Mouse (Mus musculus) mouse trophoblast stem cell (cell line): ENCODE results near the gene Creb3.
"Not testable (repeated sequence)": the region's sequence is repeated elsewhere in the genome, so short reads cannot be mapped to it uniquely, and the experiment has no call there.

Source experiments
- in situ Hi-C, 2 experiments: fragments of 300-500 bp; cut with MseI, MboI; formaldehyde crosslinking; loops; 2 replicates in 1 of 2; 3 replicates in 1 of 2; pipeline ENCODE4 v1.15.1; 2025

The Creb3 gene

DNA sequence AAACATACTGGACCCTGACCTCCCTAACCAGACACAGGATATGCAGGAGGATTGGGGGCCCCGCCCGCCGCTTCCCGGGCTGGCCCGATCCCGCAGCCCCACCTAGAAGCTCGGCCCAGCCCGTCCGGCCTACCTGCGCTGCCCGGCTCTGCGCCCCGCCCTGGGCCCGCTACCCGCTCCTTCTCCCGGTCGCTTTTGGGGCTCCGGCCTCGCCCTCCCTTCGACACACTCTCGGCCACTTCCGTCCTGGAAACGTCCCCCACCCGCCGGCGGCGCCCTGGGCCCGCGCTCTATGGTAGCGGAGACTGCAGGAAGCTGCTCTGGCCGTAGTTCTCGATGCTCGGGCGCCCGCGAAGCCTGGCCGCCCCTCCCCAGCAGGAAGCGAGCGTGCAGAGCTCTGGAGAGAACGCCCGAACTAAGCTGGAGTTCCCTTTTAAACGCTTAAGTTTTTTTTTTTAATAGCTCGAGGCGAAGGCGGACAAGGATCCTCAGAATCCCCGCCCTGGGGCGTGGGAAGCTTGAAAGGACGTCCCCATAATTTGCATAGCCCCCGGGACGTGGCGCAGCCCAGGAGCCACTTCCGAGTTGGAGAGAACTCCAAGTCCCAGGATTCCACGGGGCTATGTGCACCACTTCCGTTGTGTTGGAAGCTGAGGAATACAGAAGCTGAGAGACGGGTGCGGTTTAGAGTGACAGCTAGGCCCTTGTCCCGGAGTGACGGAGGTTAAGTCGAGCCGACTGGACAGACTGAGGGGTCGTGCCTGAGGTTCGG is at the start of gene Creb3, which contains the start of gene Tln1:
Creb3 (plus strand) TSS at position 336 of the 772 bp plus-strand sequence.
Tln1 (minus strand) TSS at position 695 of the 772 bp plus-strand sequence.
- in situ Hi-C loops: no loop called here

DNA sequence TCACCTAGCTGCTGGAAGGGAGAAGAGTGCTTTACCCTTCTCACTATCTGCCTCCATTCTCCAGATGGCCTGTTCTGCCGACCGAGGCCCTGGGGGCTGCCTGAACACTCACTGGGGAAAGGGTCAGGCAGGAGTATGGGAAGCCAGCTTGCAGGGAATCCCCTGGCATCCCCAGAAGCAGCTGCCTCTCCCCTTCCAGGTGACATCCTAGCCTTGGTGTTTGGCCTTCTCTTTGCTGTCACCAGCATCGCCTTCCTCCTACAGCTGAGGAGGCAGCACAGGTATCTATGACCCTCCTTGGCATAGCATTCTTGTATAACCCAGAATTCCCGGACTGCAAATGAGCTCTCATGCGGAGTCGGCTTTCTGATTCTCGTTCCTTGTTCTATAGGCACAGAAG is 49.5 kb upstream of the Creb3 start:
- in situ Hi-C loops: no loop called here

DNA sequence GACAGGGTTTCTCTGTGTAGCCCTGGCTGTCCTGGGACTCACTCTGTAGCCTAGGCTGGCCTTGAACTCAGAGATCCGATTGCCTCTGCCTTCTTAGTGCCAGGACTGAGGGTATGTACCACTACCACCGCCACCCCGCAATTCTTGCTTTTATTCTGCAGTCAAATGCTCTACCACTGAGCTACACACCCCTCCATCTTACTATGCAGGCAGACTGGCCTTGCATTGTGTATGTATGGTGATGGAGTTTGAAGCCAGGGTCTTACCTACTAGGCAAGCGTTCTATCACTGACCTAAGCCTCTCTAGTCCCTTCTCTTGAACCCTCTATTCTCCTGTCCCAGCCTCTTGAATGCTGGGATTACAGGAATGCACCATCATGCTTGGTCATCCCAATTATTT is 48.8 kb upstream of the Creb3 start:
- in situ Hi-C loops: no loop called here

DNA sequence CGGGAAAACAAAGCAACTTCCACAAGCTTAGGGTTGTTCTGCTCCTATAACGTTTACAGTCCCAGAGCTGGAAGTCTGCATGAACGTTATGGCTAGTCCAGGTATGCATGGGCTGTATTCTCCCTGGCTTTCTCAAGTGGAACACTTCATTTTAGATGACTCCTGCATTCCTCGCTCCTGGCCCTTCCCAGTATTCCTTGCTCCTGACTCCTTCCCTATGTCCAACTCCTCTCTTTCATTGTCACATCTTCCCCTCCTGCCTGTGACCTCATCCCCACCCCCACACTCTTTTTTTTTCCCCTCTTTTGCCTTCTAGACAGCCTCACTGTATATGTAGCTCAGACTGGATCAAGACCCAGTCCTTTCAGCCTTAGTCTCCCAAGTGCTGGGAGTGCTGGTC is 48.3 kb upstream of the Creb3 start:
- in situ Hi-C loops: no loop called here

DNA sequence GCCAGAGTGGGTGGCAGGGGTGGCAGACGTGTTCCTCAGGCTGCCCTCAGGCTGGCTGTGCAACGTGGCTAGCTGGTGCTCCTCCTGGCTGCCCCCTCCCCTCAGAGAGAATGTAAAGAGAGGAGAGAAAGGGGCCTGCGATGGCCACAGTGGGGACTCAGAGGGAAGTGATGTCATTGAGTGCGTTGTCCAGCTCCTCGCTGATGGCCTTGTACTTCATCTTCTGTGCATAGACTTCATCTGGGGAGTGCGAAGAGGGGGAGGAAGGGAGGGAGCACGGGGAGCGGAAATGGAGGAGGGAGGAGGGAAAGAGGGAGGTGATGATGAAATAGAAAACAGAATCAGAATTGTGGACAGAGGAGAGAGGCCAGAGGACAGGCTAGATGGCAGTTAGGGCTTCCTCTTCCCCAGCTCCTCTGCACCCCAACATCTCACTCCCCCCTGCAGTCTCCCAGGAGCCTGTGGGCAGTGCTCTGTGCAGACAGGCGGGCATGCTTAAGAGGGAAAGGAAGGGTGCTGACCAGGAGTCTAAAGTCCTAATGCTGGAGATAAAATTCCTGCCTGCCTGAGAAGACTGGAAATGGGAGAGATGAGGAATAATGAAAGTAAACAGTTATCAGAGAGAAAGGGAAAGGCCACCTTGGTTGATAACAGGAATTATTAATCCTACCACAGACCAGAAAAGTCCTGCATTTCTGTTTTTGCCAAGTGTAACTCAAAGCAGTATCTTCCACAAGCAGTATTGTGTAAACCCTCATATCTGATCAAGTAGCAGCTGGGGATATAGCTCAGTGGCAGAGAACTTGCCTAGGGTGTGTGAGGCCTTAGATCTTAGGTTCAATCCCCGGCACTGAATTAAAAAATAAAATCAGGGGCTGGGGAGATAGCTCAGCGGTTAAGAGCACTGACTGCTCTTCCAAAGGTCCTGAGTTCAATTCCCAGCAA is 46.1 kb upstream of the Creb3 start:
- in situ Hi-C loops: no loop called here

DNA sequence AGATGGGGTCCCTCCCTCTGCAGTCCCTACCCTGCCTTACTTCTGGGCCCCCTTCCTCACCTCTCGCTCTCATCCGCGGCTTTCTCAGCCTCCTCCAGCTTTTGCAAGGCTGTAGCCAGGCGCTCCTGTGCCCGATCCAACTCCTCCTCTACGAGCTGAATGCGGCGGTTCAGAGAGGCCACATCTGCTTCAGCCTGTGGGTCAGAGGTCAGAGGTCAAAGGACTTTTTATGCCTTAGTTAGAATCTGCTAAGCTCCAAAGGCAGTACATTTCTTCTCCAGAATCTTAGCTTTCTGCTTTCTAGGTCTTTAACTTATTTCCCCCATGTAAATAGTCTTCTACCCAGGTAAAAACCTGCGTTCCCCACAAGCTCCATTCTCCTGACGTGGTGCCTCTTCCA is 42.6 kb upstream of the Creb3 start:
- in situ Hi-C loops: no loop called here

DNA sequence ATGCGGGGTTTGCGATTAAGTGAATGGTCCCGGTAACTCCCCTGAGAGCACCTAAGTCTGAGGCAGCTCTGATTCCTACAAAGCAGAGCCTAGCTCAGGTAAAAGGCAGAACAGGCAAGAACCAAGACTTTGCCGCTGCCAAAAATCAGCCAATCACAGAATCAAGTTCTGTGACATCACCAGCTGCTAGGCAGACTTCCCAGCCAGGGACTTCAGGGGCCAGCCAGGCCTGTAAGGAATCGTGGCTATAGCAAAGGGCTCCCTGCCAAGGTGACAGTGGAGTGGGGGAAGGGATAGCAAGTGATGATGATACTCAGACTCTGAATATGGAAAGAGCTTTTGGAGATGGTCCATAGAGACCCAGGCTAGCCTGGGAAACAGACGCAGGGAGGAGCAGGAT is 42.2 kb upstream of the Creb3 start:
- in situ Hi-C loops: no loop called here

DNA sequence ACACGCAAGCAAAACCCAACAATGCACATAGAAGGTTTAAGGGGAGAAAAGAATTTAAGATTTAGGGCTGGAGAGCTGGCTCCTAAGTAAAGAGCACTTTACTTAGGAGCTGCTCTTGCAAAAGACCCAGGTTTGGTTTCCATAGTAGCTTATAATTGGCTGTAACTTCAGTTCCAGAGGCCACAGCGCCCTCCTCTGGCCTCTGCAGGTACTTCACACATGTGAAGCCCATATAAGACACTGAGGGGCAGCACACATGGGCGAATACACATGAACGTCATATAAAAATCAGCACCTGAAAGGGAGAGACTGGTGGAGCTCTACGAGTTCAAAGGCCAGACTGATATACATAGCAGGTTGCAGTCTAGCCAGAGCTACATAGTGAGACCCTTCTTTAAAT is 34.3 kb upstream of the Creb3 start:
- in situ Hi-C loops: no loop called here

DNA sequence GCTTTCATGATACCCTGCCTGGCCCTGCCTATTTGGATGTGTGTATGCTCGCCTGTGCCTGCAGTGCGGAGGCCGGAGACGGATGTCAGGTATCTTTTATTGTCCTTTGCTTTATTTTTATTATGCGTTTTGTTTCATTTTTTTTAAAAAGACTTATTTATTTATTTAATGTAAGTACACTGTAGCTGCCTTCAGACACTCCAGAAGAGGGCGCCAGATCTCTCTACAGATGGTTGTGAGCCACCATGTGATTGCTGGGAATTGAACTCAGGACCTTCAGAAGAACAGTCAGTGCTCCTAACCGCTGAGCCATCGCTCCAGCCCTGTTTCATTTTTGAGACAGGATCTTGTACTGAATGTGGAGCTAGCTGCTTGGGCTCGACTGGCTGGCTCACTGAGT is 33.6 kb upstream of the Creb3 start:
- in situ Hi-C loops: no loop called here

DNA sequence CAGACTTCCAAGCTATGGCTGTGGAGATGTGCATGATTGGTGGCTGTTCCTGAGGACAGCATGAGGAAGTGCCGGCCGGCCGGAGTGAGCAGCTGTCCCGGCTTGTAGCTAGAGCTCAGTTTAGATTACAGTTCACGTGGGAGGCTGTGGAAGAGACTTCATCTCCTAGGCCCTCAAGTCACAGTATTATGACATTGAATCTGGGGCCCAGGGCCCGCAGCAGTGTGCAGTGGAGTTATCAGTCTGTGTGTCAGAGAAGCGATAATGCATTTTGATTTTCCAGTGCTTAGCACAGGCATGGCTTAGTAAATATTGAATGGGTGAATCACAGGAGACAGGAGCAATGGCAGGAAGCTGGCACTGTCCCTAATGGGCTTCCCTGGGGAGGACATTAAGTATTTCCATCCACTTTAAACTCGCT is 32.0 kb upstream of the Creb3 start:
- in situ Hi-C loops: no loop called here

DNA sequence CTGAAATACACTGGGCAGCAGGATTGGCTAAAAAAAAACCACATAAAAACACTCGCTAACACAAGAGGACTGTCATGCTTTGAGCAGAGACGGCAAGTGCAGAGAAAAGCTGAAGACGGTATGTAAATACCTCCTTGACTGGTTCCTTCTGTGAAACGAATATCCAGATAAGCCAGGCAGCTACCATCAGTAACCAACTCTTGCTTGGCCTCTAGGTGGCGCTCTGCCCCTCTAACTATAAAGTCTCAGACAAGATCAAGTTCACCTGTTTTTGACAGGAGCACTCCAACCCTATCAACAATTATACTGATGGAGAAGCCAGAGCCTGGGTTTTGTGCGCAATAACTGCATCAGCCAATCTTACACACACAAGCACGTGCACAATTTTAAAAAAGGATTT is 31.6 kb upstream of the Creb3 start:
- in situ Hi-C loops: no loop called here

DNA sequence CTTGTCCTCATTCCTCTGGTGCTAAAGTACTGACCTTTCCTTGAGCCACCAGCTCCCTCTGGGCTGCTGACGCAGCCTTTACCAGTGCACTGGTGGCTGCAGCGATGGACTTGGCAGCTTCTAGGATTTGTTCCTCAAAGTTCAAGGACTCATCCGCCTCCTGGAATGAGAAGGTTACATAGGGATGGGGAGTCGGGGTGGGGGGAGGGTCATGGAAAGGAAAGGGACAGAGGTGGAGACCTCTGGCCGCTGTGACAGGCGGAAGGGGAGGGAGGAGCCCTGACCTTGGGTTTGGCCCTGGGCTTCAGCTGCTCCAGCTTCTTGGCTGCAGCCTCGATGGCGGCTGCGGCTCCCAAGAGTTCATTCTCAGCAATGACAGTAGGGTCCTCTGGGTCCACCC is 28.9 kb upstream of the Creb3 start:
- in situ Hi-C loops: no loop called here

DNA sequence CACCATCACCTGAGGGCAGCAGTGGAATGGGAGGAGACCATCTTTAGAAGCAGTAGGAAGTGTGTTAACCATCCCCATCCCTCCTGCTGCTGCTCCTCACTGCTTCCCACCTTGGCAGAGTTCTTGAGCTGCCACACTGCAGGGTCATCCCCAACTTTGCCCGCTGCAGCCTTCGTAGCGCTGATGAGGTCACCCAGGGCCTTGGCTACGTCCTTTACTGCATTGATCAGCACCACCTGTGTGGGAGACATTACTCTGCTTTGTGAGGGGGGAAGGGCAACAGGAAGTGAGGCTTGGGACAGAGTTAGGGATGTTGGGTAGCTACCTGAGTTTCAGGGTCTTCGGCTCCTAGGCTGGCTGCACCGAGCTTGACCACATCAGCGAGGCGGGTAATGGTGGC is 26.5 kb upstream of the Creb3 start:
- in situ Hi-C loops: no loop called here

DNA sequence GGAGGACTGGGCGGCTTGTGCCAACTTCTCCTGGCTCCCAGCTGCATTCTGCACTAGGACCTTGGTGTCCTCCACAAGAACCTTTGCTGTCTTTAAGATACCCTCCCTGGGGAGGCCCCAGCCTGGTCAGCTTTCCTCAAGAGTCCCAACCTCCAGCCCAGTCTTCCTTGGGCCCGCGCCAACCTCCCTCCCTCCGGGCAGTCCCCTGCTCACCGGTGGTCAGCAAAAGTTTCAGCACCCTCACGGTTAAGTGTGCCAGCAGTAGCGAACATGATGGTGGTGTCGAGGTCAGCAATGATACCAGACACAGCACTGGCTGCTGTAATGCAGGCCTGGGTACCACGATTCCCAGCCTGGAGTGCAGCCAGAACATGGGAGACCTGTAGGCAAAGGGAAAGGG is 26.1 kb upstream of the Creb3 start:
- in situ Hi-C loops: no loop called here

DNA sequence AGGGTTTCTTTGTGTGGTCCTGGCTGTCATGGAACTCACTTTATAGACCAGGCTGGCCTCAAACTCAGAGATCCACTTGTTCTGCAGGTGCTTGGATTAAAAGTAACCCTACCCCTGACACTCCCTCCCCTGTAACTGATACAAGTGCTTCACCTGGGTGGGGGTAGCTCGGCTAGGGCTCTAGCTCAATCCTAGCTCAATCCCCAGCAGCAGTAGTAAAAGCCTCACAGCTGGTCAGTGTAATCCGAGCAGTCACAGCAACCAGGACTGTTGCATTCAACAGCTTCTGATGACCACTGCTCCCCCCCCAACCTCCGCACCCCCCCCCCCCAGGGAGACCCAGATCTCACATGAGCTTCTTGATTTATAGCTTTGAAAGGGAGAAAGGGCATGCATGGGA is 20.1 kb upstream of the Creb3 start:
- in situ Hi-C loops: no loop called here

DNA sequence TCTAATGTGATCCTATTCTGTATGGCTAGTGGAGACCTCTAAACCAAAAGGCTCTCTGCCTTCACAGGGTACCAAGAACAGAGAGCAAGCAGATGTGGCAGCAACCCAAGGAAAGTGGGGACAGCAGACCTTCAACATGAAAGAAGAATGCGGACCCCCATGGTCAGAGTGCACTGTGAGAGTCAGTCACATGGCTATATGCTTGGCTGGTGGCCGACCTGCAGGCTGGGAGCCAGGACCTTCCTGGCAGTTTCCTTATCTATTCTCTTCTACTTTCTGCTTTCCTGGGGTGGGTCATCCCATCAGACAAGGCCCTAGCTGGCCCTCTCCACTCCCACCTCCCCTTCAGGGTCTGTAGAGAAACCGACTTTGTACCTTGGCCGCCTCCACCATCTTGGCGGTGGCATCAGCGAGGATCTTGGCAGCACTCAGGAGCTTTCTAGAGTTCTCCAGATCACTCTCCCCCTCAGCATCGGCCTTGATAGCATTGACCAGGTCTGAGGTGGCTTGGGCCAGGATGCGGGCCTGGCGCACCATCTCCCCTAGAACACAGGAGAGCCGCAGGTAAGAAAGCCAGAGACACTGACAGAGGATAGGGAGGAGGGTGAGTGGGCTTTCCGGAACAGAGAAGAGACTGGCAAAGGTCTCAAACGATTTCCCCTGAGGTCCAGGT is 15.6 kb upstream of the Creb3 start:
- in situ Hi-C loops: no loop called here

DNA sequence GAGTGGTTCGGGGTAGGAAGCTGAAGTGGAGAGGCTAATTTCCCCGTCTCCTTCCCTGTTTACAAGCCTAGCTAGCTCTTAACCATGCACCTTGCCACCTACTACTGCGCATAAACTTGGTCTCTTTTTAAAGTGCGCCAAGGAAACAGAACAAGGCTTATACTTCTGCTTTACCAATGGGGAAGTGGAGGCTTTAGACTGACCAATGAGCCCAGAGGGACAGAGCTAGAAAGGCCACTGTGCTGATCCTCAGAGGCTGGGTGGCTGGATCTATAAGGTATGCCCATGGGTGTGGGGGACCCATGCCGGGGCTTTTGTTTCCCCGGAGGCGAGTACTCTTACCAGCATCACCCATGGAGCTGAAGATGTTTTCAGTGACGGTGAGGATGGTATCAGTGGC is 15.0 kb upstream of the Creb3 start:
- in situ Hi-C loops: no loop called here

DNA sequence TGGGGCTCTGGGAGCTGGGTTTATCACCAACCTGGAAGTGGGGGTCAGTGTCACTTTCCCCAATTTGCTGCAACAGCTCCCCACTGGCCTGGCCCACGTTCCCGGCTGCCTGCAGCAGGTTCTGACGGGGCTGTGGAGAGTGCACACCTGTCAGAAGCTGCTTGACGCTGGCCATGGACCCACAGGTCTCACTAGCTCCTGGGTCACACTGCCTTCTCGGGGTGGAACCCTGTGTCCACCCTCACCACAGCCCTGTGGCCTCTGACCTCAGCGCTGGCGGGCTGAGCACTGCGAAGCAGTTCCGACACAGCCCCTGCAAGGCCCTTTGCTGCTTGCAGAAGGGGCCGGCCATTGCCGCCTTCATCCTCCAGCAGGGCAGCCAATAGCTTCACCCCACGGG is 13.1 kb upstream of the Creb3 start:
- in situ Hi-C loops: no loop called here

DNA sequence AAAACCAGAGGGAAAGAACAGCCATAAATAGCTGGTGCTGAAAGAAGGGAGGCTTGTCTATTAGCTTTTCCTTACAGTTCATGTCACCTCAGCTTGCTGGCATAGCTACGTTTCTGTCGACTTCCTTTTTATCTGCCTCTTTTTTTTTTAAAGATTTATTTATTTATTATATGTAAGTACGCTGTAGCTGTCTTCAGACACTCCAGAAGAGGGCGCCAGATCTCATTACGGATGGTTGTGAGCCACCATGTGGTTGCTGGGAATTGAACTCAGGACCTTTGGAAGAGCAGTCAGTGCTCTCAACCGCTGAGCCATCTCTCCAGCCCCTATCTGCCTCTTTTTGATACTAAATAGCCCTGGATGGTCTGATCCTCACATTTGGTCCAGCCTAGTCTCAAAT is 10.3 kb upstream of the Creb3 start:
- in situ Hi-C loops: not testable (repeated sequence)

DNA sequence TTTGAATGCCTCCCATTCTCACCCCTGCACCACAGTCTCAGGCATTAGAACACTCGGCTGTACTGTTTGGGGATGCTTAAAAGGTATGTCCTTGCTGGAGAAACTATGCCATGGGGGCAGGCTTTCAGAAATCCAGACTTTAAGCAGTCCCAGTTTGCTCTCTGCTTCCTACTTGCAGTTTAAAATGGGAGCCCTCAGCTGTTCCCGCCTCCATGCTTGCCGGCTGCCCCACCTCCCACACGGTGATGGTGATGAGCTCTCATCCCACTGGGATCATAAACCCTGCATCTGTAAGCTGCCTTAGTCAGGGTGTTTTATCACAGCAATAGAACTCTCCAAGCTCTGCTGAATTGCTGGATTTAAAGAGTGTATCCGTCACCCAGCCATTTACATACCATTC is 9.7 kb upstream of the Creb3 start:
- in situ Hi-C loops: no loop called here

DNA sequence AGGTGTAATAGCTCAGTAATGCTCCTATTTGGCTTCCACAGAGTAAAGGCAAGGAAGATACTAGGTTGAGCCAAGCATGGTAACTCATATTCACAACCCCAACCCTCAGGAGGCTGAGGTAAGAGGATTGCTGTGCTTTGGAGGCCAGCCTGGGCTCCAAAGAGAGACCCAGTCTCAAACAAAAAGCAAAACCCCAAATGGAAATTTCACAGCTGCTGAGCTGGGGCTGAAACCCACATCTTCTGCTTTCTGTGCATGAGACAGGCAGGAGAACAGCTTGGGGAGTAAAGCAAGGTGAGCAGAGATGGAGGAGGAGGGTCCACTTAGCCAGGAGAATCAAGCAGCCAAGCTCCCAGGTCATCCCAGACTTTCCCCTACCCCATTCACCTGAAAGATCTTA is 8.2 kb upstream of the Creb3 start:
- in situ Hi-C loops: no loop called here

DNA sequence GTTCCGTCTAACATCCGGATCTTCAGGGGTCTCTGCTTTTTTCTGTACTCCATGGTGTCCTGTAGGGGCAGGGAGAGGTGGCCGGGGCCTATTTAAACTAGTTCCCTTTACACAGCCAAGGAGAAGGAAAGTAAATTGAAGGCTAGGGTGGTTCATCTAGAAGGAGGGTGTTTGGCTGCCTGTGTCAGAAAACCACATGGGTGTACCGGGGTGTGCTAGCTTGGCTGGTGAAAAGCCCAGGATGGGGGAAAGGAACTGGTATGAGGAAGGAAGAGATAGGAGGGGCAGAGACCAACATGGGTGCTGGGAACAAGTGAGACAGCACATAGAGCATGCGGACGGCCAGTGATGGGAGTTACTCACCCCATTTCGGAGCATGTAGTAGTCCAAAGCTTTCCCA is 6.2 kb upstream of the Creb3 start:
- in situ Hi-C loops: no loop called here
